Mouse (Mus musculus) MEL (cell line): ENCODE results near the gene Casp14. TPM values are rescaled to one million over a fixed set of nuclear protein-coding genes. Genes with fewer than 3 reads are reported as not detected.

Source experiments
- DNase-seq: peaks from one replicate; pipeline ENCODE4 v3.0.0; 2011; ENCODE audit warnings: low read depth, low spot score
- H3K27ac ChIP-seq: 2 replicates; pipeline ENCODE4 v1.5.1; 2012; ENCODE audit warnings: low read depth, mild to moderate bottlenecking, control low read depth, low read length, moderate library complexity; ENCODE audit not compliant: control insufficient read depth
- H3K27me3 ChIP-seq, 2 experiments: fragments of 150-350 bp in 1 of 2; sonication (generic) in 1 of 2; 2 replicates each; pipeline ENCODE4 v1.6.1; 2012; ENCODE audit warnings: low read length in 2 of 2, mild to moderate bottlenecking in 2 of 2, improper control_type of control experiment in 1 of 2, moderate library complexity in 1 of 2; ENCODE audit not compliant: insufficient read depth in 2 of 2, control insufficient read depth in 1 of 2
- H3K36me3 ChIP-seq, 2 experiments: 2 replicates each; pipeline ENCODE4 v1.6.1; 2012 to 2014; ENCODE audit warnings: low read length in 2 of 2, improper control_type of control experiment in 1 of 2, inconsistent platforms in 1 of 2, mild to moderate bottlenecking in 1 of 2; ENCODE audit not compliant: insufficient read depth in 2 of 2, control insufficient read depth in 1 of 2
- H3K4me1 ChIP-seq, 2 experiments: fragments of 150-350 bp in 1 of 2; sonication (generic) in 1 of 2; 2 replicates each; pipeline ENCODE4 v1.6.1; 2012; ENCODE audit warnings: low read length in 2 of 2, improper control_type of control experiment in 1 of 2, mild to moderate bottlenecking in 1 of 2; ENCODE audit not compliant: insufficient read depth in 2 of 2, control insufficient read depth in 1 of 2
- H3K4me3 ChIP-seq, 2 experiments: fragments of 150-350 bp in 1 of 2; sonication (generic) in 1 of 2; 2 replicates each; pipeline ENCODE4 v1.5.1; 2012; ENCODE audit warnings: low read depth in 2 of 2, low read length in 2 of 2, mild to moderate bottlenecking in 2 of 2, moderate library complexity in 2 of 2, control low read depth in 1 of 2, improper control_type of control experiment in 1 of 2; ENCODE audit not compliant: control insufficient read depth in 1 of 2, insufficient read depth in 1 of 2
- H3K79me2 ChIP-seq: 2 replicates; pipeline ENCODE4 v1.6.1; 2012; ENCODE audit warnings: mild to moderate bottlenecking, low read length, moderate library complexity; ENCODE audit not compliant: control insufficient read depth, poor library complexity, insufficient read depth
- H3K9ac ChIP-seq: 2 replicates; pipeline ENCODE4 v1.6.1; 2012; ENCODE audit warnings: low read depth, mild to moderate bottlenecking, control low read depth, low read length, moderate library complexity; ENCODE audit not compliant: control insufficient read depth, poor library complexity, severe bottlenecking
- H3K9me3 ChIP-seq: fragments of 150-350 bp; sonication (generic); replicated peaks from 2 replicates; pipeline ENCODE4 v1.6.1; 2012; ENCODE audit warnings: mild to moderate bottlenecking, low read length, improper control_type of control experiment, moderate library complexity; ENCODE audit not compliant: insufficient read depth
- BHLHE40 ChIP-seq: IDR thresholded peaks from 2 replicates; pipeline ENCODE4 v1.6.1; 2012; ENCODE audit warnings: low read depth, mild to moderate bottlenecking, inconsistent platforms, low read length, improper control_type of control experiment, borderline replicate concordance
- CHD2 ChIP-seq: IDR thresholded peaks from 2 replicates; pipeline ENCODE4 v1.6.1; 2011; ENCODE audit warnings: low read length, improper control_type of control experiment
- CTCF ChIP-seq, 3 experiments: IDR thresholded peaks in 2 of 3; conservative IDR thresholded peaks in 1 of 3; 2 replicates each; pipeline ENCODE4 v1.5.1; 2011 to 2012; ENCODE audit warnings: low read length in 3 of 3, low read depth in 2 of 3, mild to moderate bottlenecking in 2 of 3, improper control_type of control experiment in 1 of 3, inconsistent platforms in 1 of 3, mixed read lengths in 1 of 3, moderate library complexity in 1 of 3; ENCODE audit not compliant: control insufficient read depth in 1 of 3, insufficient read depth in 1 of 3, poor library complexity in 1 of 3, severe bottlenecking in 1 of 3
- E2F4 ChIP-seq: IDR thresholded peaks from 2 replicates; pipeline ENCODE4 v1.6.1; 2011; ENCODE audit warnings: low read depth, low read length, improper control_type of control experiment, borderline replicate concordance
- EP300 ChIP-seq, 2 experiments: IDR thresholded peaks; 2 replicates each; pipeline ENCODE4 v1.6.1; 2011; ENCODE audit warnings: improper control_type of control experiment in 2 of 2, low read length in 2 of 2, low read depth in 1 of 2, mild to moderate bottlenecking in 1 of 2
- HCFC1 ChIP-seq: IDR thresholded peaks from 2 replicates; pipeline ENCODE4 v1.6.1; 2012; ENCODE audit warnings: low read depth, mild to moderate bottlenecking, inconsistent platforms, low read length, improper control_type of control experiment, moderate library complexity
- JUND ChIP-seq: IDR thresholded peaks from 2 replicates; pipeline ENCODE4 v1.6.1; 2011; ENCODE audit warnings: low read depth, mild to moderate bottlenecking, improper control_type of control experiment, low read length
- MXI1 ChIP-seq: IDR thresholded peaks from 2 replicates; pipeline ENCODE4 v1.6.1; 2011; ENCODE audit warnings: mild to moderate bottlenecking, low read depth, low read length, improper control_type of control experiment
- MYC ChIP-seq: IDR thresholded peaks from 2 replicates; pipeline ENCODE4 v1.6.1; 2011; ENCODE audit warnings: low read depth, mild to moderate bottlenecking, low read length, improper control_type of control experiment, moderate library complexity
- NELFE ChIP-seq: IDR thresholded peaks from 2 replicates; pipeline ENCODE4 v1.6.1; 2011; ENCODE audit warnings: low read depth, low read length, improper control_type of control experiment
- POLR2AphosphoS5 ChIP-seq: IDR thresholded peaks from 2 replicates; pipeline ENCODE4 v1.6.1; 2012; ENCODE audit warnings: low read depth, borderline replicate concordance, mild to moderate bottlenecking, inconsistent platforms, low read length, moderate library complexity, mixed read lengths
- RAD21 ChIP-seq: IDR thresholded peaks from 2 replicates; pipeline ENCODE4 v1.6.1; 2011; ENCODE audit warnings: mild to moderate bottlenecking, low read depth, low read length, improper control_type of control experiment
- RCOR1 ChIP-seq: IDR thresholded peaks from 2 replicates; pipeline ENCODE4 v1.6.1; 2012; ENCODE audit warnings: low read depth, mild to moderate bottlenecking, inconsistent platforms, low read length, improper control_type of control experiment
- SIN3A ChIP-seq: IDR thresholded peaks from 2 replicates; pipeline ENCODE4 v1.6.1; 2012; ENCODE audit warnings: low read length, improper control_type of control experiment, inconsistent platforms
- SMC3 ChIP-seq: IDR thresholded peaks from 2 replicates; pipeline ENCODE4 v1.6.1; 2011; ENCODE audit warnings: low read depth, low read length, improper control_type of control experiment
- TAL1 ChIP-seq: IDR thresholded peaks from 2 replicates; pipeline ENCODE4 v1.6.1; 2012; ENCODE audit warnings: mild to moderate bottlenecking, inconsistent platforms, low read length, moderate library complexity, mixed read lengths
- TBP ChIP-seq: IDR thresholded peaks from 2 replicates; pipeline ENCODE4 v1.8.0; 2011; ENCODE audit warnings: low read depth, low read length, improper control_type of control experiment
- TCF12 ChIP-seq: IDR thresholded peaks from 2 replicates; pipeline ENCODE4 v1.6.1; 2014; ENCODE audit warnings: low read depth, mild to moderate bottlenecking, inconsistent platforms, low read length, improper control_type of control experiment, moderate library complexity
- UBTF ChIP-seq: IDR thresholded peaks from 2 replicates; pipeline ENCODE4 v1.6.1; 2012; ENCODE audit warnings: low read depth, mild to moderate bottlenecking, inconsistent platforms, low read length, improper control_type of control experiment, moderate library complexity, borderline replicate concordance; ENCODE audit not compliant: insufficient read depth
- USF2 ChIP-seq, 2 experiments: IDR thresholded peaks; 2 replicates each; pipeline ENCODE4 v1.6.1; 2011 to 2012; ENCODE audit warnings: improper control_type of control experiment in 2 of 2, low read length in 2 of 2, borderline replicate concordance in 1 of 2, inconsistent platforms in 1 of 2, low read depth in 1 of 2, mild to moderate bottlenecking in 1 of 2; ENCODE audit not compliant: insufficient read depth in 1 of 2
- ZKSCAN1 ChIP-seq: IDR thresholded peaks from 2 replicates; pipeline ENCODE4 v1.6.1; 2012; ENCODE audit warnings: low read depth, mild to moderate bottlenecking, inconsistent platforms, low read length, improper control_type of control experiment, moderate library complexity
- ZNF384 ChIP-seq: IDR thresholded peaks from 2 replicates; pipeline ENCODE4 v1.6.1; 2012; ENCODE audit warnings: low read depth, mild to moderate bottlenecking, inconsistent platforms, low read length, improper control_type of control experiment
- polyA plus RNA-seq, 2 experiments: library from polyadenylated mRNA; stranded (reverse) in 1 of 2; unstranded in 1 of 2; fragments of >175 nt in 1 of 2; fragments of >200 nt in 1 of 2; gene quantifications; 2 replicates each; pipeline versions ENCODE4 v1.2.1 to v1.2.4; 2012; ENCODE audit warnings: low replicate concordance in 2 of 2, low read depth in 1 of 2; ENCODE audit not compliant: insufficient read length in 2 of 2, insufficient read depth in 1 of 2, missing spikeins in 1 of 2
- total RNA-seq: library from RNA; depleted of rRNA; stranded (reverse); fragments of 300-350 nt; gene quantifications from 2 replicates; pipeline ENCODE4 v1.2.3, GENCODE M21; 2012

Gene Casp14
- total and polyA plus RNA-seq, 3 experiments: not detected

- Histone ChIP-seq H3K36me3 (no peaks in the 10 kb centered on the region), H3K4me3 (no peak overlapping the region), H3K4me1 (no peaks in the 10 kb centered on the region), H3K9ac (no peak overlapping the region)
- no peak for DNase-seq
- TF ChIP-seq RAD21: peak; percentile 1; the same call in 1 of the 2 replicates
- no peak for TF ChIP-seq MYC
- TF ChIP-seq, all 39 proteins: peak for 1
- H3K27ac ChIP-seq: no peak overlapping the region
- no peaks in the 10 kb centered on the region for H3K9me3 ChIP-seq
- H3K79me2 ChIP-seq: no peaks in the 10 kb centered on the region
- H3K27me3 ChIP-seq: no peaks in the 10 kb centered on the region
These were observed 27.5 kb upstream of the Casp14 start for GRCm38 (mm10) chr10:78745453-78746232.

GRCm38 (mm10) chr10:78743721-78744120 is 25.6 kb upstream of the Casp14 start:
- Histone ChIP-seq H3K27ac (no peak overlapping the region), H3K27me3 (no peaks in the 10 kb centered on the region), H3K9ac (no peak overlapping the region), H3K36me3 (no peaks in the 10 kb centered on the region), H3K9me3 (no peaks in the 10 kb centered on the region), H3K4me3 (no peak overlapping the region), H3K4me1 (no peaks in the 10 kb centered on the region), H3K79me2 (no peaks in the 10 kb centered on the region)
- no peak for TF ChIP-seq SIN3A
- no peak for TF ChIP-seq EP300 (IDR thresholded peaks at IDR 0.05; ENCODE audit: low read depth in 1 of 2, low read length in 2 of 2)
- TF ChIP-seq ZNF384: no peak
- no peak for TF ChIP-seq TCF12
- no peak for TF ChIP-seq E2F4
- TF ChIP-seq RAD21: no peak
- TF ChIP-seq CHD2: no peak
- no peak for TF ChIP-seq TAL1
- TF ChIP-seq POLR2AphosphoS5: no peak
- no peak for TF ChIP-seq JUND
- no peak for TF ChIP-seq SMC3
- no peak for DNase-seq

- no peaks in the 10 kb centered on the region for H3K4me1 ChIP-seq
- TF ChIP-seq NELFE: no peak
- no peak for TF ChIP-seq ZKSCAN1
- TF ChIP-seq MXI1: no peak
- TF ChIP-seq TCF12: no peak
- no peak for TF ChIP-seq CTCF (IDR thresholded peaks at IDR 0.05 in 2 of 3, conservative IDR thresholded peaks at IDR 0.05 in 1 of 3; ENCODE audit: control insufficient read depth in 1 of 3, insufficient read depth in 1 of 3, low read depth in 2 of 3, low read length in 3 of 3, poor library complexity in 1 of 3, severe bottlenecking in 1 of 3)
- TF ChIP-seq BHLHE40: no peak
- no peak for TF ChIP-seq USF2 (IDR thresholded peaks at IDR 0.05; ENCODE audit: borderline replicate concordance in 1 of 2, insufficient read depth in 1 of 2, low read depth in 1 of 2, low read length in 2 of 2)
- TF ChIP-seq TBP: no peak
- no peak for TF ChIP-seq RCOR1
- no peak for TF ChIP-seq UBTF
- TF ChIP-seq HCFC1: no peak
- TF ChIP-seq, all 39 proteins: peak for 0
- Histone ChIP-seq H3K9ac (no peak overlapping the region), H3K79me2 (no peaks in the 10 kb centered on the region), H3K27ac (no peak overlapping the region), H3K27me3 (no peaks in the 10 kb centered on the region), H3K4me3 (no peak overlapping the region), H3K9me3 (no peaks in the 10 kb centered on the region), H3K36me3 (no peaks in the 10 kb centered on the region)
- DNase-seq: no peak
These were observed 21.7 kb upstream of the Casp14 start for GRCm38 (mm10) chr10:78739821-78740220.
